Mouse (Mus musculus) testis, postnatal 10 days (tissue): ENCODE results near the gene Dop1b.

ENCODE experiments used
- DNase-seq: peaks from one replicate; pipeline ENCODE4 v3.0.0; 2021; ENCODE audit warnings: low spot score

Gene Dop1b

GRCm38 (mm10) chr16:93830071-93830470 lies 118.4 kb downstream of the Dop1b start:
- DNase-seq: no peak

- no peak for DNase-seq
Observed at GRCm38 (mm10) chr16:93830916-93831315, 119.2 kb downstream of the Dop1b start.

GRCm38 (mm10) chr16:93831627-93832395 lies 120.1 kb downstream of the Dop1b start, which contains the start of gene Morc3:
Gene Morc3, plus strand, starts transcription at chr16:93832121.
- peak; percentile 100 for DNase-seq

- DNase-seq: peak; percentile 70
Observed at GRCm38 (mm10) chr16:93832451-93833276, 121.0 kb downstream of the Dop1b start.

- DNase-seq: no peak
Observed at GRCm38 (mm10) chr16:93833551-93833950, 121.8 kb downstream of the Dop1b start.

GRCm38 (mm10) chr16:93834076-93834475 lies 122.4 kb downstream of the Dop1b start:
- no peak for DNase-seq

GRCm38 (mm10) chr16:93839049-93839448 lies 127.3 kb downstream of the Dop1b start:
- no peak for DNase-seq

GRCm38 (mm10) chr16:93850527-93850926 lies 138.8 kb downstream of the Dop1b start:
- DNase-seq: no peak

- no peak for DNase-seq
Observed at GRCm38 (mm10) chr16:93859967-93860366, 148.3 kb downstream of the Dop1b start.
